Mouse (Mus musculus) lung, adult 2 months (tissue): Measurements from ENCODE around the gene Slc15a2.

Source experiments
- CTCF ChIP-seq: fragments of 200-500 bp; IDR thresholded peaks from 2 replicates; pipeline ENCODE4 v1.5.1; 2011; ENCODE audit warnings: mild to moderate bottlenecking, low read length, control low read depth; ENCODE audit not compliant: insufficient read depth
- POLR2A ChIP-seq: fragments of 200-500 bp; IDR thresholded peaks from 2 replicates; pipeline ENCODE4 v1.6.1; 2011; ENCODE audit warnings: low read depth, mild to moderate bottlenecking, control low read depth, low read length, borderline replicate concordance; ENCODE audit errors: extremely low read depth

DNA sequence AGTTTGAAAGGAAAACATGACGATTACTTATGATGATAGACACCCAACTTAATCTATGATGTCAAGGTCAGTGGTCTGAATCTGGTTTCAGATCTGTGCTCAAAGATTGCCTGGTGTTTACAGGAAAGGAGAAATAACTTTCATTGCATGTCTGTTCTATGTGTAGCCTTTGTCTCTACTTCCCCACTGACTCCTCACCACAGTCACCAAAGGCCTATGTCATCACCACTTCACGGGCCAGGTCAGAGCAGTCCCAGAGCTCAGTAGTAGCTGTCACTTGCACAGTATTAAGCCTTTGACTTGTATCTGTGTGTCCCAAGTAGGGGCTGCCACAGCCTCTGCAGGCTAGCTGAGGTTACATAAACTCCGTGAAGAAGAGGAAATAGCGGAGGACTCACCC lies 67.3 kb downstream of the Slc15a2 start:
- TF ChIP-seq POLR2A (no peak), CTCF (no peak)
